Mouse (Mus musculus) liver, embryonic 14.5 days (tissue): ENCODE data around the gene Gtf2f2. TPM values are rescaled to one million over a fixed set of nuclear protein-coding genes. Genes with fewer than 3 reads are reported as not detected.
A peak's percentile ranks its signal among the peaks of the same experiment; 100 is the strongest.

ENCODE experiments used
- ATAC-seq: fragments of 200-750 bp; cut with Nextera tagmentation; 2 replicates; pipeline ENCODE4 v1.8.0; 2017; ENCODE audit warnings: moderate number of reproducible peaks, mild to moderate bottlenecking, moderate library complexity; ENCODE audit not compliant: insufficient read depth
- DNase-seq, 3 experiments: peaks; one replicate each; pipeline ENCODE4 v3.0.0-alpha.2; 2012 to 2013; ENCODE audit warnings: low read depth in 3 of 3, low spot score in 3 of 3
- H3K27ac ChIP-seq: fragments of 300-500 bp; sonication (generic); 2 replicates; pipeline ENCODE4 v1.5.1; 2014; ENCODE audit warnings: moderate library complexity, mild to moderate bottlenecking, control low read depth, inconsistent platforms
- H3K27me3 ChIP-seq: fragments of 300-500 bp; sonication (generic); 2 replicates; pipeline ENCODE4 v1.6.1; 2014; ENCODE audit warnings: mild to moderate bottlenecking, low read length, moderate library complexity; ENCODE audit not compliant: control insufficient read depth, insufficient read depth
- H3K36me3 ChIP-seq: fragments of 300-500 bp; sonication (generic); replicated peaks from 2 replicates; pipeline ENCODE4 v1.6.1; 2014; ENCODE audit warnings: low read depth; ENCODE audit not compliant: control insufficient read depth, insufficient read depth
- H3K4me1 ChIP-seq, 2 experiments: fragments of 200-500 bp in 1 of 2; fragments of 300-500 bp in 1 of 2; sonication (generic) in 1 of 2; replicated peaks; 2 replicates each; pipeline ENCODE4 v1.6.1; 2012 to 2014; ENCODE audit warnings: antibody characterized with exemption in 1 of 2, inconsistent platforms in 1 of 2, low read length in 1 of 2; ENCODE audit not compliant: control insufficient read depth in 2 of 2, insufficient read depth in 2 of 2
- H3K4me2 ChIP-seq: fragments of 300-500 bp; sonication (generic); 2 replicates; pipeline ENCODE4 v1.6.1; 2014; ENCODE audit warnings: low read depth, mild to moderate bottlenecking, control low read depth, moderate library complexity
- H3K4me3 ChIP-seq, 2 experiments: fragments of 200-500 bp in 1 of 2; fragments of 300-500 bp in 1 of 2; sonication (generic) in 1 of 2; 2 replicates each; pipeline ENCODE4 v1.5.1; 2012 to 2014; ENCODE audit warnings: low read depth in 2 of 2, low read length in 2 of 2, mild to moderate bottlenecking in 2 of 2, control low read depth in 1 of 2, inconsistent platforms in 1 of 2, moderate library complexity in 1 of 2; ENCODE audit not compliant: insufficient read depth in 1 of 2
- H3K9ac ChIP-seq: fragments of 300-500 bp; sonication (generic); replicated peaks from 2 replicates; pipeline ENCODE4 v1.6.1; 2014; ENCODE audit warnings: mild to moderate bottlenecking, control low read depth, moderate library complexity
- H3K9me3 ChIP-seq: fragments of 300-500 bp; sonication (generic); 2 replicates; pipeline ENCODE4 v1.6.1; 2016; ENCODE audit warnings: low read length, mixed read lengths; ENCODE audit not compliant: control insufficient read depth
- CTCF ChIP-seq: IDR thresholded peaks from 2 replicates; pipeline ENCODE4 v1.5.1; 2016; ENCODE audit warnings: antibody characterized with exemption, low read depth, control low read depth
- EP300 ChIP-seq: IDR thresholded peaks from 2 replicates; pipeline ENCODE4 v1.6.1; 2016; ENCODE audit warnings: antibody characterized with exemption, low read depth
- whole genome bisulfite sequencing: fragments of 180-500 bp; shearing (Covaris S2); extraction: QIAGEN DNeasy Blood & Tissue Kit; methylation state at CpG from one replicate; pipeline ENCODE4 v1.1.7; 2014; ENCODE audit not compliant: insufficient replicate concordance; 5-methylcytosine and 5-hydroxymethylcytosine counted together
- polyA plus RNA-seq, 2 experiments: library from polyadenylated mRNA; depleted of rRNA in 1 of 2; stranded (reverse) in 1 of 2; unstranded in 1 of 2; fragments of >200 nt; fragmentation: Nextera tagmentation in 1 of 2; extraction: Ambion mirVana in 1 of 2; gene quantifications; 2 replicates each; pipeline versions ENCODE4 v1.2.1 to v1.2.3; 2012 to 2014

The Gtf2f2 gene
- polyA plus RNA-seq, 2 experiments = 13.1 to 27.1 TPM

GRCm38 (mm10) chr14:76011062-76011457, 395 bp upstream of the Gtf2f2 start:
- TF ChIP-seq EP300 (no peak), CTCF (no peak)
- no peak overlapping the region for H3K27ac ChIP-seq
- H3K4me3 ChIP-seq = peak overlapping the region; percentile 62 to 97
- ATAC-seq (peak; percentile 11; the same call in 1 of the 2 replicates), DNase-seq (no peak)
- WGBS = 25% methylated on average over 7 of the region's 7 CpGs
- no peaks in the 10 kb centered on the region for H3K9me3 ChIP-seq
- H3K4me1 ChIP-seq = peaks cover 11 to 14% of the 10 kb centered on the region in 2 experiments
- H3K9ac ChIP-seq = 0 out of 2 replicates have a peak overlapping the region, but pooled peaks have one; percentile 36
- no peaks in the 10 kb centered on the region for H3K27me3 ChIP-seq
- no peaks in the 10 kb centered on the region; the same call in 1 of the 2 replicates for H3K36me3 ChIP-seq
- peak overlapping the region; percentile 66 for H3K4me2 ChIP-seq

DNA sequence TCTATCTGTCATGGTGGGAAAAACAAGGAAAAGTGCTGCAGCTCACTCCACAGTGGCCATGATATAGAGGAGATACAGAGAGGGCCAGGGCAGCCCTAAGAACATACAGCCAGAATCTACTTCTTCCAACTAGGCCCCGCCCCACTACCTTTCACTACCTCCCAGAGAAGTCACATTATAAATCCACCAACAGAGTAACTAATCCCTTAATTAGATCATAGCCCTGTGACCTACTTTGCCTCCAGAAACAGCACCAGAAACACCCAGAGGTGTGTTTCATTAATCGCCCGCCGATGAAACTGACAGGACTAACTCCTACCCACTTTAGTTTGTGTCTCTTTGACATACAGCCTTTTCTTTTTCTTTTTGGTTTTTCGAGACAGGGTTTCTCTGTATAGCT, 1.5 kb downstream of the Gtf2f2 start:
- Histone ChIP-seq H3K4me2 (peak overlapping the region; percentile 66), H3K9ac (peak overlapping the region; percentile 65), H3K9me3 (no peaks in the 10 kb centered on the region), H3K36me3 (no peaks in the 10 kb centered on the region; the same call in 1 of the 2 replicates), H3K27me3 (no peaks in the 10 kb centered on the region), H3K4me1 (peaks cover 11 to 14% of the 10 kb centered on the region in 2 experiments), H3K4me3 (peak overlapping the region; percentile 62 to 97), H3K27ac (no peak overlapping the region)
- TF ChIP-seq CTCF (no peak), EP300 (no peak)
- DNase-seq = no peak
- ATAC-seq = no peak
- 66% methylated on average over 5 of the region's 5 CpGs for WGBS

DNA sequence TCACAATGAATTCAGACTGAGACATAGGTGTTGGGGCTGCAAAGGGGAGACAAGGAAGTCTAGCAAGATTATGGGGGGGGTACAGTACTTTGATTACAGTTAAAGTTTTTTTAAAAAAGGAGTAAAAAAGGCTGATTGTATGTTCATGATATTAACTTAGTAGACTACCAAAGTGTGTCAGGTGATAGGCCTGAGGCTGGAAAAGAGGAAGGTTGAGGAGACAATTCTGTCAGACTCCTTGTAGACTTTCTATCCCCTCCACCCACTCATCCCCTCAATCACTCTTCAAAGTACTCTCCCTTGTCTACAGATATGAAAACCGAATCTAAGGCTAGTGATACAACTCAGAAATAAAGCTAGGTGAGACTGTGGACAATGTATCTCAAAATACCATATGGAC, 2.5 kb downstream of the Gtf2f2 start:
- Histone ChIP-seq H3K27ac (no peak overlapping the region), H3K4me1 (peaks cover 11 to 14% of the 10 kb centered on the region in 2 experiments), H3K27me3 (no peaks in the 10 kb centered on the region), H3K4me3 (no peak overlapping the region), H3K9me3 (no peaks in the 10 kb centered on the region), H3K9ac (no peak overlapping the region), H3K36me3 (no peaks in the 10 kb centered on the region; the same call in 1 of the 2 replicates), H3K4me2 (no peak overlapping the region)
- 59% methylated on average over 1 of the region's 1 CpGs for WGBS
- DNase-seq = no peak
- ATAC-seq = no peak
- TF ChIP-seq CTCF (no peak), EP300 (no peak)

GRCm38 (mm10) chr14:76005011-76005410, 5.7 kb downstream of the Gtf2f2 start:
- Histone ChIP-seq H3K36me3 (no peaks in the 10 kb centered on the region; the same call in 1 of the 2 replicates), H3K4me2 (no peak overlapping the region), H3K4me3 (no peak overlapping the region), H3K9me3 (no peaks in the 10 kb centered on the region), H3K27ac (no peak overlapping the region), H3K9ac (no peak overlapping the region), H3K4me1 (peaks cover 7 to 8% of the 10 kb centered on the region in 2 experiments), H3K27me3 (no peaks in the 10 kb centered on the region)
- no peak for TF ChIP-seq EP300
- TF ChIP-seq CTCF = no peak
- WGBS = 67% methylated on average over 4 of the region's 4 CpGs
- ATAC-seq (no peak), DNase-seq (no peak)

- Histone ChIP-seq H3K36me3 (no peaks in the 10 kb centered on the region; the same call in 1 of the 2 replicates), H3K9me3 (no peaks in the 10 kb centered on the region), H3K27ac (no peak overlapping the region), H3K27me3 (no peaks in the 10 kb centered on the region), H3K4me3 (no peak overlapping the region), H3K9ac (no peak overlapping the region), H3K4me1 (no peaks in the 10 kb centered on the region), H3K4me2 (no peak overlapping the region)
- DNase-seq (no peak), ATAC-seq (no peak)
- 39% methylated on average over 4 of the region's 4 CpGs for WGBS
- no peak for TF ChIP-seq CTCF
- TF ChIP-seq EP300 = no peak
Measured at GRCm38 (mm10) chr14:76001781-76002180, 8.9 kb downstream of the Gtf2f2 start.
